Mouse (Mus musculus): ENCODE measurements at regions not wholly inside any gene's neighbourhood (a gene's known extent, or its start where the extent isn't known, plus 50 kb on each side); places are given as distances from the start of the nearest gene placed in this dataset.
"Not testable (repeated sequence)": the region's sequence is repeated elsewhere in the genome, so short reads cannot be mapped to it uniquely, and the experiment has no call there.

GRCm38 (mm10) chr14:114485781-114486180 is 606.2 kb upstream of the Gpc5 start:
- no peak for DNase-seq (ENCODE audit: low read depth)

GRCm38 (mm10) chr14:114493371-114493770 is 598.6 kb upstream of the Gpc5 start:
- DNase-seq (ENCODE audit: low read depth) = not testable (repeated sequence)

- no peak for DNase-seq (ENCODE audit: low read depth)
These were observed 587.0 kb upstream of the Gpc5 start for GRCm38 (mm10) chr14:114504976-114505375.

DNA sequence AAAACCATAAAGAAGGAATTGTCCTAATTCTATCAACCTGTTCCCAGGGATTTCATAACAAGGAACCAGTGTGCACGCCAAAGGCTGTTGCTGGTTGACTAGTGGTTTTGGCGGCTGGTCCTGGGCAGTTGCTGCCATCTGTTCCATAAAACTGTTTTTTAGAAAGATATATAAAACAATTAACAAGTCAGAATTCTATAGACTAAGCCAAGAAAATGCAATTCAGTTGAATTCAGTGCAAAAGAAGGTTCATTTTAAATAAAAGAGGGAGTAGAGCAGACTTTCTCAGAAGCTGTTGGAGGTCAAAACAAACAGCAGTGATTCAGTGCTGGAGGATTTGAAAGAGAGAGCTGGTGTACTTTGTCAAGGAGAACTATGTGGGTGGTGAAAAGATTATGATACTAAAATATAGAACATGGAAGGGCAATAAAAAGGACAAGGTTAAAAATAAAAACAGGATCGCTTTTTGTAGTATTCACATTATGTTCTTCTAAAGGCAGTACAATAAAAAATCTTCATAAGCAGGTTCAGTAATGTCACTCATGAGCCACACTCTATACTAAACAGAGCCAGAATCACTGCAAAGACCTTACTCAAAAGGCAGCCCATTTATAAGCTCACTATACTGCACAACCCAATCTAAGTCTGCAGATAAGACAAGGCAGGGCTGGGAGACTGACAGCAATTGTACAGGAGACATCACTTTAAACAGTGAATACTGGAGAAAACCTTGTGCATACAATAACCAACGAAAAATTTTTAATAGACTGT is 543.9 kb upstream of the Gpc5 start:
- no peak for DNase-seq (ENCODE audit: low read depth)

DNA sequence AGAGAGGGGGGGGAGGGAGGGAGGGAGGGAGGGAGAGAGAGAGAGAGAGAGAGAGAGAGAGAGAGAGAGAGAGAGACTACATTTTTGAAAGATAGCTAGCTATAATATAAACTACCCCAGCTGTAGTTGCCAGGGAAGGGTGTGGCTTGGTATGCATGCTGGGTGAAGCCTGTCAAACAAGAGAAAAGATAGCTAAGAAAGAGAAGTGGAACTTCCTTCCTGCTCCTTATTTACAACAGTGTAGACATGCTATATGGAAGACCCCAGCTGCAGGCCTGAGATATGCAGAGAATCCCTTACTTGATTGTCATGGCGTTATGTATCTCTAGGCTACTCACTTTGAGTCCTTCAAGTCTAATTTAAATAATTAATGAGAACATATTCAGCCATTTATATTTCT is 542.9 kb upstream of the Gpc5 start:
- DNase-seq (ENCODE audit: low read depth) = no peak

DNA sequence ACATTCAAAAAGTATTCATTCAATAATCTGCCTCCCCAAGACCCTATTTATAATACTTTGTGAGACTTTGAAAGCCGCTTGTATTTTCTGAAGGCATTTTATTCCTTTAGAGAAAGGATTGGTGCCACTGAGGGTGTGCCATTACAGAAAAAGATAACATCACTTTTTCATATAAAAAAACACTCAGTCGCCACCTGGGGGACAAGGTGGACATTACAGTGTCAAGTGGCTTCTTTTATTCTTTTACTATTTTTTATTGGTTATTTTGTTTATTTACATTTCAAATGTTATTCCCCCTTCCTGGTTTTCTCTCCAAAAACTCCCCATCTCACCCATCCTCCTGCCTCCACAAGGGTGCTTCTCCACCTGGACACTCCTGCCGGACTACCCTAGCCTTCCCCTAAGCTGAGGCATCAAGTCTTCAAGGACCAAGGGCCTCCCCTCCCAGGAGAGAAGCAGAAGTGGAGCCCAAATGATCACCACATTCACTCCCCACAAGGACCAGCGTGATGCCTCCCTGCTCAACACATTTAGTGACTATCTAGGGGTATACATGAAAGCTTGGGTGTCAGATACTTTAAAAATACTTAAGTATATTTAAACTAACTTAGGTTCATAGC is 525.5 kb upstream of the Gpc5 start:
- DNase-seq (ENCODE audit: low read depth) = no peak

GRCm38 (mm10) chr14:114567673-114568309 is 524.2 kb upstream of the Gpc5 start:
- DNase-seq (ENCODE audit: low read depth) = no peak

DNA sequence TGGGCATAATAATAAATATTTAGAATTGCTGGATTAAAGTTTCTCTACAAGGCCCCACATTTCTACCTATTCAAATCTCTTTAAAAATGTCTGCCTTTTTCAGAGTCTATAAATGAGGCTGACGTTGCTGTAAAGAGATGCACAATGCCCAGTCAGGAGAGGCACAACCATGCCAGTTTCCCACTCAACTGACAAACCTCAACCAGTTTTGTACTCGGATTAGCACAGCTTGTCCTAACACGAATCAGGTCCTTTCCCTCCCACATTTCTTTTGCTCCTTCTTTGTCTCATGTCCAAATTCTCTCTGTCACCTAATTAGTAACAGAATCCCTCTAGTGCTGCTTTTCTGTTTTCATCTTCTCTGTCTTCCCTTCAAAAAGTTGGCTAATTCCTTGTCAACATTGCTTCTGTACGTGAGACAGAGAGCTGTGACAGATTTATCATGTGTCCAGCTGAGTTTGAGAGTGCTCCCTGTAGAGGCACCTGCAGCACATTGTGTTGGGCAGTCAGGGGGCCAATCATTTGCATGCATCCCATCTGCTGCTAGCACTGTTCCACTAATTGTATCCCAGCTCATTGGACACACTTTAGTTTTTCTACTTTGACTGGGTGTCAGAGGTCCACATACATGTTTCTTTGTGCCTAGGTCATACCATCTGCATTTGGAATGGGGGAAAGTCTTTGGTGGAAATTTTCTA is 504.5 kb upstream of the Gpc5 start:
- DNase-seq (ENCODE audit: low read depth) = no peak

- no peak for DNase-seq (ENCODE audit: low read depth)
These were observed 482.7 kb upstream of the Gpc5 start for GRCm38 (mm10) chr14:114609296-114609695.

DNA sequence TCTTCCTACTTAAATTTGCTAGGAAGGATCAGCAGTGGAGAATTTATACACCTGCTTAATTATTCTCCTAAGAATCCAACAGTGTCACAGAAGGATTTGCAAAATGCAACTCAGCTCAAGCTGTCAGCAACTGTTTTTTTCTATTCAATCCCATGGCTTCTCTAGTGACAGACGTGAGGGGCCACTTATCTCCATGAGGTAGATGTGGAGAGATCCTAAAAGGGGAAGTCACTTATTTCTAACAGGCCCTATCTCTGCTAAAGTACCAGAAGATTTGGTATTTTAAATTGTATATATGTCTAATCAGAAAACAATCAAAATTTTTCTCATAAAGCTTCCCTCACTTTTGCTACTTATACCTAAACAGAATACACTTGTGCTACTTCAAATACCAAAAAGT is 479.6 kb upstream of the Gpc5 start:
- no peak for DNase-seq (ENCODE audit: low read depth)

- no peak for DNase-seq (ENCODE audit: low read depth)
These were observed 435.4 kb upstream of the Gpc5 start for GRCm38 (mm10) chr14:114656636-114657035.

DNA sequence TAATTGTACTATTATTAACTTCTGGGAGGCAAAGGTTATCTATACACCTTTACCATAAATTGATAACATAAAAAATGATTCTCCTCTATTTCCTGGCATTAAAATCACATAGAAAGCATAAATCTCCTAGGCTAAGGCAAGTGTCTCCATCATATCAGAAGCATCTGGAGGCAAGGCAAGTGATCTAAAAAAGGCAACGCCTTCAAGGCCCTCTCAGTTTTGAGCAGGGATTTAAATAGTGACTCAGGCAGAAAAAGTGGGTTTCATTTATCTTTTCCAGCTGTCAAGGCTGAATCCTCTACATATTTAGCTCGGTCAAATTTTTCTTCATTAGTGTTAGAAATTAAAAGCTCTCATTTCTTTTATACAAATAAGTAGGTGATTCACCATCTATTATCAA is 430.0 kb upstream of the Gpc5 start:
- DNase-seq (ENCODE audit: low read depth) = no peak

DNA sequence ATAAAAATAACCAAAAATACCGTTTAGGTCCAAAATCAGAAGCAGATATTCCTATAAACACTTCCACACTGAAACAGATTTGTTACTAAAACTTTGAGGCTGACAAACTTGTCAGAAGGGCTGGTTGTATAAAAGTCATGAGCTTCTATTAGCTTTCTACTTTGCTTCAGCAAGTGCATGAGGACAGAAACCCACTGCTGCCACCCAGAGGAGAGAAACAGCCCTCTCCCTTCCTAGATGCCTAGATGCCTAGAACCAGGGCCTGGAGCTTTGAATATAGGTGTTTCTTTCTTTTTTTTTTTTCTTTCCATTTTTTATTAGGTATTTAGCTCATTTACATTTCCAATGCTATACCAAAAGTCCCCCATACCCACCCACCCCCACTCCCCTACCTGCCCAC is 406.9 kb upstream of the Gpc5 start:
- DNase-seq (ENCODE audit: low read depth) = no peak

- DNase-seq (ENCODE audit: low read depth) = no peak
These were observed 397.1 kb upstream of the Gpc5 start for GRCm38 (mm10) chr14:114694930-114695329.

DNA sequence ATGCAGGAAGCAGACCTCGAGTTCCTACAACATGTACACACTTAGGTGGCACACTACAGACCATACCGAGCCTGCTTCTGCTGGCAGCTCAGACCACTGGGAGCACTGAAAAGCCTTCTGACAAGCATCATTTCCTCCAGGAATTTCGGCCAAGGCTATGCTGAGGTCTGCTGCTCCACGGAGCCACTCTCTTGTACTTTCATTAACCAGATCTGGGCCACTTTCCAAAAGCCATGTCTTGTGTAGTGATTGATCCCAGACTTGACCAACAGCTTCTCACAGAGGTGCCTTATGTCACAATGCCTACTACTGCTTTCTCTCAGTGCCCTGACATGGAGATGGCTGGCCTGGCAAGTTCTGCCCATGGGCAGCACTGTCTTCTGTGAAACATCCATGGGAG is 394.5 kb upstream of the Gpc5 start:
- no peak for DNase-seq (ENCODE audit: low read depth)

DNA sequence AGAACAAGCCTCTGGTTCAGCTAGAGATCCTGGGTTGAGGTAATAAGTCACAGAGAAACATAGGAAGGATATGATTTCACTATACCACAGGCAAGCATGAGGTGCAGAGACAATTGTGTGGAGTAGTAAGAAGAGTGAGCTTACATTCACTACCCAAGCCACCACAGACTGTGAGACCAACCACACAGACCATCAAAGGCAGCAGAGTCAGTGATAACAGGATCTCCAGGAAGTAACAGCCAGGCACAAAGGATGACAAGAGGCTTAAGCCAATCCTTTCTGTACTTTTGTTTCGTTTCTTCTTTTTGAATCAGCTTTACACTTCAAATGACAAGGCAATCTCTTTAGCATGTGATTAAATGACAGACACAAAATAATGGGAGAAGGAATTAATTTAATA is 368.9 kb upstream of the Gpc5 start:
- DNase-seq (ENCODE audit: low read depth) = no peak

GRCm38 (mm10) chr14:114767323-114767722 is 324.7 kb upstream of the Gpc5 start:
- no peak for DNase-seq (ENCODE audit: low read depth)

- DNase-seq (ENCODE audit: low read depth) = no peak
These were observed 315.3 kb upstream of the Gpc5 start for GRCm38 (mm10) chr14:114776723-114777122.

DNA sequence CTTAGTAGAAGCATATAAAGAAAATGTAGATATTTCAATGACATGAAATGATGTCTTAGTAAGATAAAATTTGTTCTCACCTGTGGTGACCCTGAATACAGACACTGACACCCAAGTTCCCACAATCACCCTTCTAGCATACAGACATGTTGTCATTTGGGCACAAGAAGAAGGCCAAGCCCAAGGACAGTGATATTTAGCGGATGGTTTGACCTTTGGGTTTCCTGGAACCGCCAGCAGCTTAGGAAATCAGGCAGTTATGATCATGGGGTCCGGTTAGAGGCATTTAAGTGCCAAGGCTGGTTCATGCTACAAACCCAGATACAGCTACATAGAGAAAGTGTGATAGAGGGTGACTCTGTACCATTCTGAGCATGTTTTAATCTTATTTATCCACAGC is 310.2 kb upstream of the Gpc5 start:
- no peak for DNase-seq (ENCODE audit: low read depth)

GRCm38 (mm10) chr14:114790946-114791830 is 300.8 kb upstream of the Gpc5 start:
- DNase-seq (ENCODE audit: low read depth) = peak; percentile 19

GRCm38 (mm10) chr14:114791831-114792224 is 300.2 kb upstream of the Gpc5 start:
- DNase-seq (ENCODE audit: low read depth) = no peak

- no peak for DNase-seq (ENCODE audit: low read depth)
These were observed 287.4 kb upstream of the Gpc5 start for GRCm38 (mm10) chr14:114804643-114805042.
